ENCODE assay signal across 8 mouse cellular contexts in the genomic region with DNA sequence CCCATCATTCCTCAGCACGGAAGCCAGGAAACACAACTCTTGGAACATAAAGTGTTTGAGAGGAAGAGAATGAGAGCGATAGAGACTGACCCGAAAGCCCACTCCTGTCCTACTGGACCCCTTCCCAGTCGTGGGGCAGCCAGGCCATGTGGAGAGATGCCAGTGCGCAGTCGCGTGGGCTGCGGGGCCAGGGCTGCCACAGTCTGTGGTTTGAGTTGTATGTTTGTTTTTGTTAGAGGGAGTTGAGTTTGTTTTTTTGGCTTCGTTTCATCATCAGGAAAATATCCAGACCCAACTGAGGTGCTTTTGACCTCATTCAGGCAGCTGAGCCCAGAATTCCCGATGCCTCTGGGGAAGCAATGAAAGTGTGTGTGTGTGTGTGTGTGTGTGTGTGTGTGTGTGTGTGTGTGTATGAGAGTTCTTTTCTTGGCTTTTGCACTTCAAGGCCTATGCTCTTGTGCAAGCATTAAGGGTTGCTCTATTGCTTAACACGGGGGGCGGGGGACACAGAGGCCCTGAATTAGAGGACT. TPM values are rescaled to one million over a fixed set of nuclear protein-coding genes. Genes with fewer than 3 reads are reported as not detected.
DNase-seq lines count a peak whose midpoint lies in the region; ATAC-seq lines count a peak whose summit lies in the region.
"Had no signal": no experiment of that assay in that cellular context is flagged by ENCODE, and none has a peak within 500 bp of the region (broad histone marks: within the 10 kb centered on the region; RNA-seq: fewer than 3 reads in every experiment).

No protein-coding gene starts in this region.

- peaks cover 24% of the 10 kb centered on the region for H3K4me1 ChIP-seq in brown adipose tissue, adult 24 weeks (ENCODE audit: control insufficient read depth, insufficient read depth, insufficient read length, low read length)
- H3K4me1 ChIP-seq in heart, embryonic 16.5 days (ENCODE audit: control insufficient read depth, insufficient read depth, low read length), result 0 out of 2 replicates have a peak, but pooled peaks cover 5% of the 10 kb centered on the region
- H3K4me1 ChIP-seq in lung, embryonic 15.5 days, result peaks cover 17% of the 10 kb centered on the region

- H3K27ac ChIP-seq in brown adipose tissue, adult 24 weeks (replicated peaks; ENCODE audit: low read depth, low read length), result peak overlapping the region; percentile 98
- H3K27ac ChIP-seq in heart, embryonic 16.5 days (ENCODE audit: low read length), result peak overlapping the region; percentile 73
- H3K27ac ChIP-seq in lung, embryonic 15.5 days, result peak overlapping the region; percentile 63

- ATAC-seq in heart, embryonic 16.5 days (replicated peaks; ENCODE audit: extremely low read depth, insufficient read depth, low FRiP score), result peak; percentile 71
- ATAC-seq in lung, embryonic 15.5 days (ENCODE audit: borderline replicate concordance, extremely low read depth, low FRiP score, low TSS enrichment), result peak; percentile 69; the same call in 1 of the 2 replicates
- ATAC-seq in inflammation-experienced regulatory T-cells, adult 6 months, result no peak

- H3K36me3 ChIP-seq in heart, embryonic 16.5 days (ENCODE audit: control insufficient read depth, insufficient read depth), result no peaks in the 10 kb centered on the region
- no peaks in the 10 kb centered on the region for H3K36me3 ChIP-seq in lung, embryonic 15.5 days

- WGBS in heart, embryonic 16.5 days, result 44% methylated on average over 12 of the region's 12 CpGs
- 36% methylated on average over 12 of the region's 12 CpGs for WGBS in lung, embryonic 15.5 days

- 0 out of 2 replicates have a peak overlapping the region, but pooled peaks have one; percentile 25 for H3K4me2 ChIP-seq in heart, embryonic 16.5 days (ENCODE audit: low read depth, low read length)
- H3K4me2 ChIP-seq in lung, embryonic 15.5 days, result peak overlapping the region; percentile 36

- H3K4me3 ChIP-seq in brown adipose tissue, adult 24 weeks (ENCODE audit: insufficient read depth, low read depth, low read length), result peak overlapping the region; percentile 38
- H3K4me3 ChIP-seq in heart, embryonic 16.5 days (ENCODE audit: low read length), result no peak overlapping the region
- no peak overlapping the region for H3K4me3 ChIP-seq in lung, embryonic 15.5 days
- H3K4me3 ChIP-seq: megakaryocyte, embryonic 14.5 days had no signal

- H3K9me3 ChIP-seq in heart, embryonic 16.5 days (replicated peaks; ENCODE audit: control insufficient read depth, low read length), result no peaks in the 10 kb centered on the region
- no peaks in the 10 kb centered on the region for H3K9me3 ChIP-seq in lung, embryonic 15.5 days
- H3K9me3 ChIP-seq: megakaryocyte, embryonic 14.5 days had no signal

- H3K27me3 ChIP-seq in heart, embryonic 16.5 days (ENCODE audit: control insufficient read depth, insufficient read depth, low read length), result no peaks in the 10 kb centered on the region
- H3K27me3 ChIP-seq in lung, embryonic 15.5 days, result no peaks in the 10 kb centered on the region

- no peak overlapping the region for H3K9ac ChIP-seq in heart, embryonic 16.5 days (ENCODE audit: low read length)
- no peak overlapping the region for H3K9ac ChIP-seq in lung, embryonic 15.5 days

- peak; percentile 47 for DNase-seq in Muller cell, postnatal 12 days (ENCODE audit: inconsistent ontology term)
- DNase-seq in spleen, postnatal 4 days (ENCODE audit: low spot score in 2 of 2), result no peak
- no peak for DNase-seq in right cerebral cortex, postnatal 36 days (ENCODE audit: low spot score in 2 of 2)

RNA-seq across cellular contexts. Expression of a gene that starts 42.2 kb away (rescaled TPM):
- polyA plus RNA-seq in brown adipose tissue, adult 24 weeks (2012; ENCODE audit: insufficient read depth, insufficient read length, missing spikeins), result 12.1 and 14.6 TPM in 2 replicates
- polyA plus RNA-seq in heart, embryonic 16.5 days (2015; fragmentation: Nextera tagmentation; extraction: Ambion mirVana), result 30.0 and 30.1 TPM in 2 replicates
- 49.9 and 50.8 TPM in 2 replicates for polyA plus RNA-seq in lung, embryonic 15.5 days (2015; fragmentation: Nextera tagmentation; extraction: Ambion mirVana)
- polyA plus RNA-seq in inflammation-experienced regulatory T-cells, adult 6 months (2017; shearing (Covaris generic)), result 1 to 10 TPM; 4.6 to 9.0 (median 6.2) TPM

RNA-seq across cellular contexts. Expression of a gene that starts 42.5 kb away (rescaled TPM):
- 1.7 and 2.3 TPM in 2 replicates for polyA plus RNA-seq in brown adipose tissue, adult 24 weeks (2012; ENCODE audit: insufficient read depth, insufficient read length, missing spikeins)
- polyA plus RNA-seq in heart, embryonic 16.5 days (2015; fragmentation: Nextera tagmentation; extraction: Ambion mirVana), result 2.2 and 2.5 TPM in 2 replicates
- polyA plus RNA-seq in lung, embryonic 15.5 days (2015; fragmentation: Nextera tagmentation; extraction: Ambion mirVana), result 4.0 and 5.0 TPM in 2 replicates
- polyA plus RNA-seq in inflammation-experienced regulatory T-cells, adult 6 months (2017; shearing (Covaris generic)), result under 1 TPM in 1 of 3 experiments, not detected in 2; 0.51 TPM
